Mouse (Mus musculus) limb, embryonic 13.5 days (tissue): ENCODE data around the gene Serinc5. TPM values are rescaled to one million over a fixed set of nuclear protein-coding genes. Genes with fewer than 3 reads are reported as not detected.
A peak's percentile ranks its signal among the peaks of the same experiment; 100 is the strongest.
"Not testable (repeated sequence)": the region's sequence is repeated elsewhere in the genome, so short reads cannot be mapped to it uniquely, and the experiment has no call there.

ENCODE experiments used
- ATAC-seq: fragments of 200-750 bp; cut with Nextera tagmentation; 2 replicates; pipeline ENCODE4 v1.8.0; 2017; ENCODE audit warnings: low read depth, moderate number of reproducible peaks, moderate TSS enrichment; ENCODE audit not compliant: low FRiP score
- H3K27ac ChIP-seq: fragments of 300-500 bp; sonication (generic); 2 replicates; pipeline ENCODE4 v1.5.1; 2015; ENCODE audit warnings: inconsistent platforms, mild to moderate bottlenecking, moderate library complexity
- H3K27me3 ChIP-seq: fragments of 300-500 bp; sonication (generic); 2 replicates; pipeline ENCODE4 v1.6.1; 2015; ENCODE audit warnings: mild to moderate bottlenecking, inconsistent platforms
- H3K36me3 ChIP-seq: fragments of 300-500 bp; sonication (generic); 2 replicates; pipeline ENCODE4 v1.6.1; 2015; ENCODE audit warnings: inconsistent platforms, mild to moderate bottlenecking, moderate library complexity
- H3K4me1 ChIP-seq: fragments of 300-500 bp; sonication (generic); 2 replicates; pipeline ENCODE4 v1.6.1; 2015; ENCODE audit warnings: inconsistent platforms
- H3K4me2 ChIP-seq: fragments of 300-500 bp; sonication (generic); replicated peaks from 2 replicates; pipeline ENCODE4 v1.6.1; 2015; ENCODE audit warnings: inconsistent platforms, mild to moderate bottlenecking, moderate library complexity
- H3K4me3 ChIP-seq: fragments of 300-500 bp; sonication (generic); 2 replicates; pipeline ENCODE4 v1.5.1; 2015; ENCODE audit warnings: moderate library complexity, mild to moderate bottlenecking, inconsistent platforms
- H3K9ac ChIP-seq: fragments of 300-500 bp; sonication (generic); 2 replicates; pipeline ENCODE4 v1.6.1; 2015; ENCODE audit warnings: mild to moderate bottlenecking, inconsistent platforms
- H3K9me3 ChIP-seq: fragments of 300-500 bp; sonication (generic); 2 replicates; pipeline ENCODE4 v1.6.1; 2016; ENCODE audit warnings: inconsistent platforms
- WGBS: fragments of 180-500 bp; shearing (Covaris S2); methylation state at CpG from one replicate; pipeline ENCODE4 v1.1.7; 2015; 5-methylcytosine and 5-hydroxymethylcytosine counted together
- polyA plus RNA-seq: library from polyadenylated mRNA; unstranded; fragments of >200 nt; fragmentation: Nextera tagmentation; extraction: Ambion mirVana; gene quantifications from 2 replicates; pipeline ENCODE4 v1.2.1, GENCODE M21; 2015

Gene Serinc5
- polyA plus RNA-seq, 1 experiment from 2014 or later = 10.5 TPM

GRCm38 (mm10) chr13:92593731-92594396 is 17.0 kb upstream of the Serinc5 start:
- Histone ChIP-seq H3K4me3 (no peak overlapping the region), H3K27ac (no peak overlapping the region), H3K4me1 (peaks cover 14% of the 10 kb centered on the region), H3K4me2 (no peak overlapping the region), H3K27me3 (no peaks in the 10 kb centered on the region), H3K9ac (no peak overlapping the region), H3K36me3 (no peaks in the 10 kb centered on the region), H3K9me3 (no peaks in the 10 kb centered on the region)
- no peak for ATAC-seq
- 25% methylated on average over 3 of the region's 3 CpGs for WGBS

DNA sequence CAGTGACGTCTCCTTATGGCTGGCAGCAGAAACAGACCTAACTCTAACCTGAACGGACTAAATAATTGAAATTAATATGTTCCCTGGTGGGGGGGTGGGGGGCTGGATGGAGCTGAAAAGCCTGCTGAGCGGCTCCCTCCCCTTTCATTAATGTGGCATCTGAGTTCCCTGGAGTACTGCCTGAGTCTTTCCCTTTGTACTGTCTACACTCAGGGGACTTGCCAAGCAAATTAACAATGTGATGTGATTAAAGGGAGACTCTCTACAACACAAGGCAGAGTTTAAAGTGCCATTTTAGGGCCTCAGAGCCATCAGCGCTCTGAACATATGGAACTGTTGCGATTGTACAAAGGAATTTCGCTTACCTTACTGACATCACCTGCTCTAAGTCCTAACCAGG is 16.4 kb upstream of the Serinc5 start:
- no peaks in the 10 kb centered on the region for H3K36me3 ChIP-seq
- no peaks in the 10 kb centered on the region for H3K27me3 ChIP-seq
- H3K4me3 ChIP-seq = no peak overlapping the region
- no peak for ATAC-seq
- H3K9me3 ChIP-seq = no peaks in the 10 kb centered on the region
- H3K27ac ChIP-seq = no peak overlapping the region
- WGBS = 19% methylated on average over 6 of the region's 6 CpGs
- H3K9ac ChIP-seq = no peak overlapping the region
- H3K4me1 ChIP-seq = peaks cover 14% of the 10 kb centered on the region
- H3K4me2 ChIP-seq = no peak overlapping the region

- no peak for ATAC-seq
- no peaks in the 10 kb centered on the region for H3K36me3 ChIP-seq
- H3K9me3 ChIP-seq = no peaks in the 10 kb centered on the region
- WGBS = 83% methylated on average over 3 of the region's 3 CpGs
- H3K27me3 ChIP-seq = no peaks in the 10 kb centered on the region
- H3K27ac ChIP-seq = no peak overlapping the region
- H3K4me1 ChIP-seq = peaks cover 14% of the 10 kb centered on the region
- H3K4me3 ChIP-seq = no peak overlapping the region
- H3K4me2 ChIP-seq = no peak overlapping the region
- H3K9ac ChIP-seq = no peak overlapping the region
Observed at GRCm38 (mm10) chr13:92594907-92595306, 16.0 kb upstream of the Serinc5 start.

DNA sequence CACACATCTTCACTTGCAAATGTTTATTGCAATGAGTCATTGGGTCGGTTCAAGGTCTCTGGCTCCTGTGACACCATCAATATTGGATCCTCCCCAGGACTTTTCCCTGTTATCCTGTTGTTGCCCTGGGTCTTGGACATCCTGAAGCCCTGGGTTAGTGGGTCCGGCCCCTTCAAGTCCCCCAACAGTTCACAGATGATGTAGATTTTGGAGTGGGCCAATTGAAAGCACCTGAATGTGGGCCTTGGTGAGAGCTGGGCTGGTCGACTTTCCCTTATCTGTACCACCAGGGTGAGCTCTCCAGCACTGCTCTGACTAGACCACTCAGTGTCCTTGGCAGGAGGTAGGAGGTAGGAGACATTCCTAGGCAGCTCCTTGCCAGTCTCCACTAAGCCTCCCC is 15.5 kb upstream of the Serinc5 start:
- Histone ChIP-seq H3K36me3 (no peaks in the 10 kb centered on the region), H3K4me1 (peaks cover 14% of the 10 kb centered on the region), H3K27me3 (no peaks in the 10 kb centered on the region), H3K9me3 (no peaks in the 10 kb centered on the region), H3K9ac (no peak overlapping the region), H3K27ac (no peak overlapping the region), H3K4me2 (no peak overlapping the region), H3K4me3 (no peak overlapping the region)
- no peak for ATAC-seq
- 65% methylated on average over 3 of the region's 3 CpGs for WGBS

- not testable (repeated sequence) for H3K4me1 ChIP-seq, H3K36me3 ChIP-seq, ATAC-seq, H3K27ac ChIP-seq, H3K27me3 ChIP-seq, H3K9me3 ChIP-seq, H3K4me2 ChIP-seq, H3K9ac ChIP-seq, H3K4me3 ChIP-seq
- 79% methylated on average over 4 of the region's 4 CpGs for WGBS
Observed at GRCm38 (mm10) chr13:92605306-92605705, 5.6 kb upstream of the Serinc5 start.

DNA sequence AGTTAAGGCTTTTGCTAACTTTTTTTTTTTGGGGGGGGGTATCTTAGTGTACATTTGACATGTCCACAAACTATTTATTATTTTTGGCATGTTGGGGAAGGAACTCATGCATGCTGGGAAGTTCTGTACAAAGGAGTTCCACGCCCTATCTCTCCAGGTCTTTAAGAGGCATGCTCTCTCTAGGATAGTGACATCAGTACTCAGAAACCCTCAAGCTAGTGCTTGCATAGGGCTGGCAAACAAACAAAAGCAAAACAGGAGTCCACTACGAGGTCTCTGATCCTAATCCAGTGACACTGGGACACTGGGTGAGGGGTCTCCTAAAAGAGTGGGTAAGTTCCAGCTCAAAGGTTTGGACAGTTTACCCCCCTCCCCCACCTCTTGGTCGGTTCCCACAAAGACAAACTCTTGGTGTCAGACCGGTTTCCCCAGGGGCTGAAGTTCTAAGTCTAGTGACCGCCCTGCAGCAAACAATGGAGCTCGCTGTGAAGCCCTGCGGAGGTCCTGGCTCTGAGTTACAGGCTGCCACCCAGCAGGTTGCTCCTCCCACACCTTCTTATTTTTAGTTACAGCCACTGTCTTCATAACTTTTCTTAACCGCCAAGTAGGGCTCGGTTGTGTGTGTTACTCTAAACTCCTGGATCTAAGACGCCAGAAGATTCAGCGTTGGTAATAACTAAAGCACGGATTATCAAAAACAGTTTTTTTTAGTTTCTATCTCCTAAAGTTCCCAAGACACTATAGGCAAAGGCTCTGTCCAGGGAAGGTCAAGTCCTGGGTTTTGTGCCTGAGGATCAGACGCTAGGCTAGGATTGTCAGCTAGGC is 1.2 kb upstream of the Serinc5 start:
- ATAC-seq = no peak

DNA sequence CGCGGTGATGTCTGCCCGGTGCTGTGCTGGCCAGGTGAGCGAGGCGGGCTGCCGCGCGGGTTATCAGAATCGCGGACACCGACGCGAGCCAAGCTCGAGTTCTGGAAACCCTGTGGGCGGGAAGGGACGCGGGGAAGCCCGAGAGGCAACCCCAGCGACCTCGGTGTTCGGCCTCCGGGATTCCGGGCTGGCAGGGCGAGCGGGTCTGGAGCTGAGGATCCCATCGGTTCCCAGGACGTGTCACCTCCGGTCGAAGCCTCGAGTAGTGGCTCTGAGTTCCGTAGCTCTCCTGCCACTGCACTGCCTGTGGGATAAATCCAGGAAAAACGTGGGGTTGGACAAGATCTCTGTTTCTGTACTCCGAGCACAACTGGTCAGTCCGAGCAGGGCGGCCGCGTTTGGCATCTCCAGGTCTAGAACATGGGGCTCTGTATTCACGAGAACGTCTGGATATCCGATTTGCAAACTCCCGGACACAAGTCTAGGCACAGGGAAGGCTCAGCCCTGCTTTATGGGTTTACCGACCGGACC is 428 bp downstream of the Serinc5 start:
- Histone ChIP-seq H3K27ac (peak overlapping the region; percentile 63; the same call in 1 of the 2 replicates), H3K4me2 (peak overlapping the region; percentile 76), H3K27me3 (peaks cover 8% of the 10 kb centered on the region), H3K36me3 (no peaks in the 10 kb centered on the region), H3K4me1 (peaks cover 17% of the 10 kb centered on the region), H3K9ac (peak overlapping the region; percentile 83), H3K9me3 (no peaks in the 10 kb centered on the region), H3K4me3 (peak overlapping the region; percentile 73)
- 0% methylated on average over 40 of the region's 43 CpGs for WGBS
- ATAC-seq = peak; percentile 20

More for the DNA sequence above, 1.2 kb upstream of the Serinc5 start:
- 19% methylated on average over 13 of the region's 13 CpGs for WGBS
- H3K4me1 ChIP-seq = peaks cover 17% of the 10 kb centered on the region
- H3K9ac ChIP-seq = peak overlapping the region; percentile 67; the same call in 1 of the 2 replicates
- peak overlapping the region; percentile 65; the same call in 1 of the 2 replicates for H3K27ac ChIP-seq
- no peaks in the 10 kb centered on the region for H3K36me3 ChIP-seq
- H3K4me3 ChIP-seq = peak overlapping the region; percentile 73
- peaks cover 8% of the 10 kb centered on the region for H3K27me3 ChIP-seq
- no peaks in the 10 kb centered on the region for H3K9me3 ChIP-seq
- peak overlapping the region; percentile 76 for H3K4me2 ChIP-seq

DNA sequence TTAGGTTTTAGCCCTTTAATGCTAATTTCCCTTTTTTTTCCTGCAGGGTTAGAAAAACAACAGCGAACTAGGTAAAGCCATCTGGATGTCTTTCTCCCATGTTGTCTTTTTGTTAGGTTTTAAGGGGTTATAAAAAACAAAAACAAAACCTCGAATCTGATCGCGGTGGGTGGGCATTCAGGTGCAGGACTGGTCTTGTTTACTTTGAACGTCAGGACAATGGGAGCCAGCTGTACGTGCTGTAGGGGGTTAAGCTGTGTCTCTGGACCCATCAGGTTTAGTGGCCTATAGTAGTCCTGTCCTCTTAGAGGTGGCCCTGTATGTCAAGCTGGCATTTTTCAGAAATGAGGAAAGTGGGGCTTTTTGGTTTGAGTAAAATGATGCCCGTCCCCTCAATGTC is 1.0 kb downstream of the Serinc5 start:
- Histone ChIP-seq H3K4me3 (peak overlapping the region; percentile 73), H3K9ac (peak overlapping the region; percentile 83), H3K4me1 (peaks cover 17% of the 10 kb centered on the region), H3K27me3 (peaks cover 8% of the 10 kb centered on the region), H3K9me3 (no peaks in the 10 kb centered on the region), H3K4me2 (peak overlapping the region; percentile 76), H3K27ac (no peak overlapping the region), H3K36me3 (no peaks in the 10 kb centered on the region)
- WGBS = 7% methylated on average over 7 of the region's 7 CpGs
- no peak for ATAC-seq

DNA sequence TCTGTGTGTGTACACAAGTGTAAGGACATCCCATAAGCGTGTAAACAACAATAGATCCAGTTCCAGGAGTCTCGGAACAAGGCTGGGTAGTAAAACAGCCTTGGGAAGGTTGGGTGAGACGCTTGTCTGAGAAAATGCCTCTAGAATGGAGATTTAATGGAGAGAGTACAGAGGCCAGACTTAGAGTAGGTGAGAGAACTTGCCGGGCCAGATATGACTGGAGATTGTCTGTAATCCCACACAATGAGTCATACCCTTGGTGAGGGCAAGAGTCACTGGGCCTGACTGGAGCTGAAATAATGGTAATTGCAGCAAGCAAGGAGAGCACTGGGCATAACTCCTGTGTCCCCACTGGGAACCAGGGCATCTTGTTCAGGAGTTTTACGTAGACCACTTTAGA is 2.2 kb downstream of the Serinc5 start:
- Histone ChIP-seq H3K4me3 (no peak overlapping the region), H3K36me3 (no peaks in the 10 kb centered on the region), H3K9ac (no peak overlapping the region), H3K27ac (no peak overlapping the region), H3K27me3 (peaks cover 8% of the 10 kb centered on the region), H3K4me2 (peak overlapping the region; percentile 76; the same call in 1 of the 2 replicates), H3K4me1 (peaks cover 17% of the 10 kb centered on the region), H3K9me3 (no peaks in the 10 kb centered on the region)
- 86% methylated on average over 5 of the region's 5 CpGs for WGBS
- no peak for ATAC-seq

GRCm38 (mm10) chr13:92615201-92615600 is 4.3 kb downstream of the Serinc5 start:
- Histone ChIP-seq H3K9me3 (no peaks in the 10 kb centered on the region), H3K36me3 (no peaks in the 10 kb centered on the region), H3K9ac (no peak overlapping the region), H3K27ac (no peak overlapping the region), H3K27me3 (peaks cover 8% of the 10 kb centered on the region), H3K4me1 (peaks cover 9% of the 10 kb centered on the region), H3K4me2 (no peak overlapping the region), H3K4me3 (no peak overlapping the region)
- no peak for ATAC-seq
- 89% methylated on average over 5 of the region's 5 CpGs for WGBS

DNA sequence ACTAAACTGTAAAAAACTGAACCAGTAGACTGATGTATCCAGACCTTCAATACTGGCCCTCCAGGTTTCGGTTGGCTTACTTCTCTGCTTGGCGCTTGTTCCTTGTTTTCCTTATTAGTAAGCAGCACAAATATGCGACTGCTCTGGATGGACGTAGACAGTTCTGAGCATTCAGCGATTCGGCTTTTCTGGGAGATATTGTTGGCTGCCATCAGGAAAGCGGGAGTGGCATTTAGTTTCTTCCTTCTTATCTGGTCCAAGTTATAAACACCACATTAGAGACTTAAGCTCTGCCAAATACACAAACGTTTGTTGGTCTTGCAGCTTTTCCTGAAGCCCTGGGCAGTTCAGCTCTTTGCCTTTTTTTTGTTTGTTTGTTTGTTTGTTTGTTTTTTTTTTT is 5.6 kb downstream of the Serinc5 start:
- ATAC-seq = no peak
- 92% methylated on average over 8 of the region's 8 CpGs for WGBS
- peaks cover 8% of the 10 kb centered on the region for H3K27me3 ChIP-seq

DNA sequence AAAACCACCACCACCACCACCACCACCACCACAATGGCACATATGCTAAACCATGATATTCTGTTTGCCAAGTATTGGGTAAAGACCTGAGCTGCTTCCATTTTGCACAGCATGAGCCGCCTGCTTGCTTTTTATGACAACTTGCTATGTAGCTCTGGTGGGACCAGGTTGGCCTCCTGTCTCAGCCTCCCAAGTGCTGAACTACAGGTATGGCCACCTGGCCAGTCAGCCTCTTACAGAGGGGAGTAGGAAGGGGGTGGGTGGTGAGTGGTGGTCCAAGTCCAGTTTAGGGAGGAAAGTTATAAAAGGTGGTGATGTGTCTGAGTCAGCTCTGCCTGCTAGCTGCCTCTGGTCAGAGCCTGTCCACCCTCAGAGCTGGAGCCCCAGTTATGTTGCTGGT is 15.3 kb downstream of the Serinc5 start:
- 92% methylated on average over 1 of the region's 1 CpGs for WGBS
- H3K9ac ChIP-seq = no peak overlapping the region
- H3K36me3 ChIP-seq = 0 out of 2 replicates have a peak, but pooled peaks cover 3% of the 10 kb centered on the region
- no peaks in the 10 kb centered on the region for H3K4me1 ChIP-seq
- no peak overlapping the region for H3K4me3 ChIP-seq
- no peaks in the 10 kb centered on the region for H3K27me3 ChIP-seq
- H3K27ac ChIP-seq = no peak overlapping the region
- ATAC-seq = no peak
- H3K9me3 ChIP-seq = no peaks in the 10 kb centered on the region
- H3K4me2 ChIP-seq = no peak overlapping the region

More for the DNA sequence above, 5.6 kb downstream of the Serinc5 start:
- Histone ChIP-seq H3K4me2 (no peak overlapping the region), H3K9ac (no peak overlapping the region), H3K4me1 (peaks cover 7% of the 10 kb centered on the region), H3K36me3 (no peaks in the 10 kb centered on the region), H3K9me3 (no peaks in the 10 kb centered on the region), H3K4me3 (no peak overlapping the region), H3K27ac (no peak overlapping the region)
